Mouse (Mus musculus): ENCODE results near the gene Arhgef12. TPM values are rescaled to one million over a fixed set of nuclear protein-coding genes. Genes with fewer than 3 reads are reported as not detected.

Gene Arhgef12
- total RNA-seq, 1 experiment: 23.2 TPM

GRCm38 (mm10) chr9:42927498-42927897 is 179.5 kb downstream of the Arhgef12 start:
- Histone ChIP-seq H3K4me1 (ENCODE audit: control insufficient read depth in 2 of 2, insufficient read depth in 2 of 2, low read length in 2 of 2, poor library complexity in 1 of 2) (no peaks in the 10 kb centered on the region), H3K9me3 (ENCODE audit: control insufficient read depth, insufficient read depth, low read depth, low read length) (no peaks in the 10 kb centered on the region), H3K9ac (ENCODE audit: insufficient read depth, low read depth, low read length, poor library complexity, severe bottlenecking) (no peak overlapping the region), H3K4me3 (ENCODE audit: insufficient read depth in 1 of 2, low read depth in 1 of 2, low read length in 2 of 2, poor library complexity in 1 of 2, severe bottlenecking in 1 of 2) (no peak overlapping the region), H3K27ac (ENCODE audit: insufficient read depth, low read depth, low read length, poor library complexity, severe bottlenecking) (no peak overlapping the region), H3K36me3 (ENCODE audit: control insufficient read depth, insufficient read depth, low read length, poor library complexity, severe bottlenecking) (no peaks in the 10 kb centered on the region)
- in situ Hi-C loops (cut with MboI; ENCODE audit: low sequenced_read_pairs in 2 of 2, unreplicated experiment in 2 of 2): loop anchor here in 1 of 2 experiments (25.0 kb wide), 2 partner anchors 365 to 590 kb away; no protein-coding TSS in a partner anchor
- no peak for DNase-seq (ENCODE audit: low read depth, low spot score)
- TF ChIP-seq ZC3H11A (IDR thresholded peaks at IDR 0.05; ENCODE audit: borderline replicate concordance, low read depth, low read length) (no peak), ZNF384 (IDR thresholded peaks at IDR 0.05; ENCODE audit: low read depth, low read length) (no peak), MAFK (IDR thresholded peaks at IDR 0.05; ENCODE audit: insufficient read depth, low read depth, low read length) (no peak), HCFC1 (IDR thresholded peaks at IDR 0.05; ENCODE audit: borderline replicate concordance, insufficient read depth, low read length) (no peak), CHD2 (IDR thresholded peaks at IDR 0.05; ENCODE audit: low read depth, low read length) (no peak)

- no peaks in the 10 kb centered on the region for H3K36me3 ChIP-seq (ENCODE audit: control insufficient read depth, insufficient read depth, low read length, poor library complexity, severe bottlenecking)
- H3K9me3 ChIP-seq (ENCODE audit: control insufficient read depth, insufficient read depth, low read depth, low read length): no peaks in the 10 kb centered on the region
- H3K4me3 ChIP-seq (ENCODE audit: insufficient read depth in 1 of 2, low read depth in 1 of 2, low read length in 2 of 2, poor library complexity in 1 of 2, severe bottlenecking in 1 of 2): no peak overlapping the region
- no peak for DNase-seq (ENCODE audit: low read depth, low spot score)
- no peaks in the 10 kb centered on the region for H3K4me1 ChIP-seq (ENCODE audit: control insufficient read depth in 2 of 2, insufficient read depth in 2 of 2, low read length in 2 of 2, poor library complexity in 1 of 2)
- no peak overlapping the region for H3K27ac ChIP-seq (ENCODE audit: insufficient read depth, low read depth, low read length, poor library complexity, severe bottlenecking)
- H3K9ac ChIP-seq (ENCODE audit: insufficient read depth, low read depth, low read length, poor library complexity, severe bottlenecking): no peak overlapping the region
- TF ChIP-seq ZC3H11A (IDR thresholded peaks at IDR 0.05; ENCODE audit: borderline replicate concordance, low read depth, low read length) (no peak), HCFC1 (IDR thresholded peaks at IDR 0.05; ENCODE audit: borderline replicate concordance, insufficient read depth, low read length) (no peak), ZNF384 (IDR thresholded peaks at IDR 0.05; ENCODE audit: low read depth, low read length) (no peak), CHD2 (IDR thresholded peaks at IDR 0.05; ENCODE audit: low read depth, low read length) (no peak), MAFK (IDR thresholded peaks at IDR 0.05; ENCODE audit: insufficient read depth, low read depth, low read length) (no peak)
- in situ Hi-C loops (cut with MboI; ENCODE audit: low sequenced_read_pairs in 2 of 2, unreplicated experiment in 2 of 2): loop anchor here in 1 of 2 experiments (25.0 kb wide), 2 partner anchors 364 to 589 kb away; no protein-coding TSS in a partner anchor
Observed at GRCm38 (mm10) chr9:42926564-42926963, 180.5 kb downstream of the Arhgef12 start.

- Histone ChIP-seq H3K27ac (ENCODE audit: insufficient read depth, low read depth, low read length, poor library complexity, severe bottlenecking) (no peak overlapping the region), H3K4me1 (ENCODE audit: control insufficient read depth in 2 of 2, insufficient read depth in 2 of 2, low read length in 2 of 2, poor library complexity in 1 of 2) (no peaks in the 10 kb centered on the region), H3K36me3 (ENCODE audit: control insufficient read depth, insufficient read depth, low read length, poor library complexity, severe bottlenecking) (no peaks in the 10 kb centered on the region), H3K4me3 (ENCODE audit: insufficient read depth in 1 of 2, low read depth in 1 of 2, low read length in 2 of 2, poor library complexity in 1 of 2, severe bottlenecking in 1 of 2) (no peak overlapping the region), H3K9me3 (ENCODE audit: control insufficient read depth, insufficient read depth, low read depth, low read length) (no peaks in the 10 kb centered on the region), H3K9ac (ENCODE audit: insufficient read depth, low read depth, low read length, poor library complexity, severe bottlenecking) (no peak overlapping the region)
- no peak for DNase-seq (ENCODE audit: low read depth, low spot score)
- TF ChIP-seq HCFC1 (IDR thresholded peaks at IDR 0.05; ENCODE audit: borderline replicate concordance, insufficient read depth, low read length): no peak
- TF ChIP-seq CHD2 (IDR thresholded peaks at IDR 0.05; ENCODE audit: low read depth, low read length): no peak
- TF ChIP-seq ZNF384 (IDR thresholded peaks at IDR 0.05; ENCODE audit: low read depth, low read length): no peak
- TF ChIP-seq ZC3H11A (IDR thresholded peaks at IDR 0.05; ENCODE audit: borderline replicate concordance, low read depth, low read length): no peak
- TF ChIP-seq MAFK (IDR thresholded peaks at IDR 0.05; ENCODE audit: insufficient read depth, low read depth, low read length): no peak
- in situ Hi-C loops (cut with MboI; ENCODE audit: low sequenced_read_pairs in 2 of 2, unreplicated experiment in 2 of 2): no loop called here
Observed at GRCm38 (mm10) chr9:42921830-42922229, 185.2 kb downstream of the Arhgef12 start.

DNA sequence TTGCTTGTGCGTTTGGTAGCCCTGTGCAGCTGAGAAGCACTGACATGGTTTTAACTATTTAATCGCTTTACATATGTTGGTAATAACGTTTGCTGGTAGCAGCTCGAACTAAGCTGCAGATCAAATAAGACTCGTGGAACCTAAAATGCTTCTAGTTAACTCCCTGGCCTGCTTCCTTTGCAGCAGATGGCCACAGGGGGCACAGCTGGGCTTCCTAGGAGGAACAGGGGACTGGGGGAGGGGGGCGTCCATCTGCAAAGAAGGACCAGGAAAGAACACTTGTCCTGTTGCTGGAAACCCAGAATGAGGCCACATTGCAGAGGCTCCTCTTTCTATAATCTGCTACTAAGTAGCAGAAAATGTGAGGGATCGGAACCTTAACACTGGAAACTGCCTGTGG is 186.8 kb downstream of the Arhgef12 start:
- H3K4me3 ChIP-seq (ENCODE audit: insufficient read depth in 1 of 2, low read depth in 1 of 2, low read length in 2 of 2, poor library complexity in 1 of 2, severe bottlenecking in 1 of 2): no peak overlapping the region
- in situ Hi-C loops (cut with MboI; ENCODE audit: low sequenced_read_pairs in 2 of 2, unreplicated experiment in 2 of 2): no loop called here
- no peak overlapping the region for H3K9ac ChIP-seq (ENCODE audit: insufficient read depth, low read depth, low read length, poor library complexity, severe bottlenecking)
- no peak overlapping the region for H3K27ac ChIP-seq (ENCODE audit: insufficient read depth, low read depth, low read length, poor library complexity, severe bottlenecking)
- TF ChIP-seq ZC3H11A (IDR thresholded peaks at IDR 0.05; ENCODE audit: borderline replicate concordance, low read depth, low read length): no peak
- no peak for TF ChIP-seq ZNF384 (IDR thresholded peaks at IDR 0.05; ENCODE audit: low read depth, low read length)
- no peak for TF ChIP-seq CHD2 (IDR thresholded peaks at IDR 0.05; ENCODE audit: low read depth, low read length)
- TF ChIP-seq MAFK (IDR thresholded peaks at IDR 0.05; ENCODE audit: insufficient read depth, low read depth, low read length): no peak
- TF ChIP-seq HCFC1 (IDR thresholded peaks at IDR 0.05; ENCODE audit: borderline replicate concordance, insufficient read depth, low read length): no peak
- H3K36me3 ChIP-seq (ENCODE audit: control insufficient read depth, insufficient read depth, low read length, poor library complexity, severe bottlenecking): no peaks in the 10 kb centered on the region
- H3K4me1 ChIP-seq (ENCODE audit: control insufficient read depth in 2 of 2, insufficient read depth in 2 of 2, low read length in 2 of 2, poor library complexity in 1 of 2): no peaks in the 10 kb centered on the region
- no peak for DNase-seq (ENCODE audit: low read depth, low spot score)
- no peaks in the 10 kb centered on the region for H3K9me3 ChIP-seq (ENCODE audit: control insufficient read depth, insufficient read depth, low read depth, low read length)

DNA sequence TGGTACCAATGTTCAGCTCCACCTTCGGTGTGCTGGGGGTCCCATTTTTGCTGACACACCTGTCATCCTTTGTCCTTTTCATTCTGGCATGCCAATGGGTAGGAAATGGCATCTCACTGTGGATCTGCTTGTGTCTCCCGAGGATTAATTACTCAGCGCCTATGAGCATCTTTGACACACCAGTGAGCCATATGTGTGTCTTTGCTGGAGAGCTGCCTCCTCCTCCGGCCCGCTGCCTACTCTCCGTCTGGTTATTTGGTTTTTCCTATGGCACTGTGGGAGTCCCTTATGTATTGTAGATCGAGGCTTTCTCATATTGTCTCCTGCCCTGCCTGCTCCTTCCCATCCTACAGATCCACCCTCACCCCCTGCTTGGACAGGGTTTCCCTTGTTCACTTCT is 189.1 kb downstream of the Arhgef12 start:
- no peaks in the 10 kb centered on the region for H3K36me3 ChIP-seq (ENCODE audit: control insufficient read depth, insufficient read depth, low read length, poor library complexity, severe bottlenecking)
- no peak for TF ChIP-seq ZNF384 (IDR thresholded peaks at IDR 0.05; ENCODE audit: low read depth, low read length)
- TF ChIP-seq HCFC1 (IDR thresholded peaks at IDR 0.05; ENCODE audit: borderline replicate concordance, insufficient read depth, low read length): no peak
- no peak for TF ChIP-seq CHD2 (IDR thresholded peaks at IDR 0.05; ENCODE audit: low read depth, low read length)
- TF ChIP-seq ZC3H11A (IDR thresholded peaks at IDR 0.05; ENCODE audit: borderline replicate concordance, low read depth, low read length): no peak
- no peak for TF ChIP-seq MAFK (IDR thresholded peaks at IDR 0.05; ENCODE audit: insufficient read depth, low read depth, low read length)
- no peaks in the 10 kb centered on the region for H3K4me1 ChIP-seq (ENCODE audit: control insufficient read depth in 2 of 2, insufficient read depth in 2 of 2, low read length in 2 of 2, poor library complexity in 1 of 2)
- H3K27ac ChIP-seq (ENCODE audit: insufficient read depth, low read depth, low read length, poor library complexity, severe bottlenecking): no peak overlapping the region
- H3K4me3 ChIP-seq (ENCODE audit: insufficient read depth in 1 of 2, low read depth in 1 of 2, low read length in 2 of 2, poor library complexity in 1 of 2, severe bottlenecking in 1 of 2): no peak overlapping the region
- H3K9ac ChIP-seq (ENCODE audit: insufficient read depth, low read depth, low read length, poor library complexity, severe bottlenecking): no peak overlapping the region
- H3K9me3 ChIP-seq (ENCODE audit: control insufficient read depth, insufficient read depth, low read depth, low read length): no peaks in the 10 kb centered on the region
- in situ Hi-C loops (cut with MboI; ENCODE audit: low sequenced_read_pairs in 2 of 2, unreplicated experiment in 2 of 2): no loop called here
- no peak for DNase-seq (ENCODE audit: low read depth, low spot score)

All from ES-E14 (cell line).